ENCODE assay signal across 8 mouse cellular contexts in genomic region chr9:66591851-66592645, GRCm38 (mm10). TPM values are rescaled to one million over a fixed set of nuclear protein-coding genes. Genes with fewer than 3 reads are reported as not detected.
DNase-seq lines count a peak whose midpoint lies in the region; ATAC-seq and TF ChIP-seq lines count a peak whose summit lies in the region.

No protein-coding gene starts in this region.

- DNase-seq in CD4-positive helper T cell, adult 2 months (ENCODE audit: low read depth, low spot score): peak; percentile 63
- DNase-seq in R1 (ENCODE audit: low read depth, low spot score): peak; percentile 57
- DNase-seq in embryonic facial prominence, embryonic 11.5 days (ENCODE audit: low spot score): peak; percentile 74
- DNase-seq in kidney, postnatal 0 days (ENCODE audit: low spot score): peak; percentile 73
- peak; percentile 56 for DNase-seq in mesoderm, embryonic 11.5 days (ENCODE audit: low read depth, low spot score)
- DNase-seq in spleen, postnatal 10 days (ENCODE audit: low spot score in 2 of 2): peak; percentile 60

- H3K36me3 ChIP-seq in embryonic facial prominence, embryonic 11.5 days (replicated peaks; ENCODE audit: control insufficient read depth, insufficient read depth, low read depth, low read length): no peaks in the 10 kb centered on the region
- H3K36me3 ChIP-seq in heart, embryonic 12.5 days: no peaks in the 10 kb centered on the region
- no peaks in the 10 kb centered on the region for H3K36me3 ChIP-seq in kidney, postnatal 0 days (ENCODE audit: insufficient read depth, low read length)

- peak overlapping the region; percentile 98 for H3K4me3 ChIP-seq in embryonic facial prominence, embryonic 11.5 days (ENCODE audit: low read depth, low read length)
- H3K4me3 ChIP-seq in heart, embryonic 12.5 days: peak overlapping the region; percentile 88
- H3K4me3 ChIP-seq in kidney, postnatal 0 days (replicated peaks; ENCODE audit: low read depth, low read length): peak overlapping the region; percentile 98

- H3K27me3 ChIP-seq in embryonic facial prominence, embryonic 11.5 days (ENCODE audit: control insufficient read depth, insufficient read depth, low read length): no peaks in the 10 kb centered on the region
- no peaks in the 10 kb centered on the region for H3K27me3 ChIP-seq in heart, embryonic 12.5 days (replicated peaks)
- no peaks in the 10 kb centered on the region for H3K27me3 ChIP-seq in kidney, postnatal 0 days (ENCODE audit: insufficient read depth, low read length)

- H3K4me1 ChIP-seq in embryonic facial prominence, embryonic 11.5 days (ENCODE audit: control insufficient read depth, insufficient read depth, low read length): no peaks in the 10 kb centered on the region; the same call in 1 of the 2 replicates
- peaks cover 39% of the 10 kb centered on the region for H3K4me1 ChIP-seq in heart, embryonic 12.5 days (replicated peaks)
- peaks cover 19% of the 10 kb centered on the region for H3K4me1 ChIP-seq in kidney, postnatal 0 days (replicated peaks; ENCODE audit: insufficient read depth, low read length)

- TF ChIP-seq CTCF in kidney, postnatal 0 days (IDR thresholded peaks at IDR 0.05; ENCODE audit: low read depth): no peak

- peak; percentile 49 for ATAC-seq in embryonic facial prominence, embryonic 11.5 days (replicated peaks; ENCODE audit: insufficient number of reproducible peaks, low FRiP score, low TSS enrichment, low read depth)
- peak; percentile 73 for ATAC-seq in heart, embryonic 12.5 days (ENCODE audit: insufficient number of reproducible peaks, low FRiP score)
- peak; percentile 14; the same call in 1 of the 2 replicates for ATAC-seq in kidney, postnatal 0 days (replicated peaks; ENCODE audit: low FRiP score, low read depth)
- no peak for ATAC-seq in inflammation-experienced regulatory T-cells, adult 6 months

- H3K9me3 ChIP-seq in embryonic facial prominence, embryonic 11.5 days (replicated peaks; ENCODE audit: control insufficient read depth, low read length): no peaks in the 10 kb centered on the region
- no peaks in the 10 kb centered on the region for H3K9me3 ChIP-seq in heart, embryonic 12.5 days (replicated peaks)
- H3K9me3 ChIP-seq in kidney, postnatal 0 days (replicated peaks; ENCODE audit: low read length): no peaks in the 10 kb centered on the region

- under 1% methylated on average over 61 of the region's 83 CpGs for WGBS in embryonic facial prominence, embryonic 11.5 days
- WGBS in heart, embryonic 12.5 days: under 1% methylated on average over 66 of the region's 83 CpGs
- WGBS in kidney, postnatal 0 days: under 1% methylated on average over 81 of the region's 83 CpGs

- peak overlapping the region; percentile 66 for H3K4me2 ChIP-seq in embryonic facial prominence, embryonic 11.5 days (ENCODE audit: low read depth, low read length)
- H3K4me2 ChIP-seq in heart, embryonic 12.5 days: peak overlapping the region; percentile 77
- peak overlapping the region; percentile 78 for H3K4me2 ChIP-seq in kidney, postnatal 0 days (ENCODE audit: low read length)

- peak overlapping the region; percentile 91 for H3K27ac ChIP-seq in embryonic facial prominence, embryonic 11.5 days (replicated peaks; ENCODE audit: low read depth, low read length)
- H3K27ac ChIP-seq in heart, embryonic 12.5 days (ENCODE audit: poor library complexity, severe bottlenecking): peak overlapping the region; percentile 84
- H3K27ac ChIP-seq in kidney, postnatal 0 days: peak overlapping the region; percentile 97

- peak overlapping the region; percentile 100 for H3K9ac ChIP-seq in embryonic facial prominence, embryonic 11.5 days (replicated peaks; ENCODE audit: low read length)
- peak overlapping the region; percentile 92 for H3K9ac ChIP-seq in heart, embryonic 12.5 days
- H3K9ac ChIP-seq in kidney, postnatal 0 days (ENCODE audit: low read depth, low read length): peak overlapping the region; percentile 100

RNA-seq across cellular contexts. Expression of gene Usp3, which starts 0.9 kb away (rescaled TPM):
- polyA plus RNA-seq in embryonic facial prominence, embryonic 11.5 days (2014; fragmentation: Nextera tagmentation; extraction: Ambion mirVana): 106 and 113 TPM in 2 replicates
- 40.3 and 52.0 TPM in 2 replicates for polyA plus RNA-seq in heart, embryonic 12.5 days (2016; fragmentation: Nextera tagmentation; extraction: Ambion mirVana)
- polyA plus RNA-seq in kidney, postnatal 0 days (2015; fragmentation: Nextera tagmentation; extraction: Ambion mirVana): 58.7 and 63.4 TPM in 2 replicates
- 100 to 1,000 TPM in 1 of 3 experiments, 10 to 100 TPM in 2; 82.2 to 141 (median 98.8) TPM for polyA plus RNA-seq in inflammation-experienced regulatory T-cells, adult 6 months (2017; shearing (Covaris generic))
